Mouse (Mus musculus) small intestine, adult 2 months (tissue): Measurements from ENCODE around the gene Hoxa5.

ENCODE experiments used
- CTCF ChIP-seq: fragments of 200-500 bp; IDR thresholded peaks from 2 replicates; pipeline ENCODE4 v1.5.1; 2012; ENCODE audit warnings: low read depth, mild to moderate bottlenecking, control low read depth, inconsistent platforms, low read length, moderate library complexity, mixed read lengths; ENCODE audit not compliant: insufficient replicate concordance, insufficient read length; ENCODE audit errors: extremely low read depth
- POLR2A ChIP-seq: fragments of 200-500 bp; IDR thresholded peaks from 2 replicates; pipeline ENCODE4 v1.6.1; 2012; ENCODE audit warnings: low read depth, mild to moderate bottlenecking, control low read depth, inconsistent platforms, low read length, moderate library complexity

- TF ChIP-seq CTCF (no peak), POLR2A (no peak)
Observed at GRCm38 (mm10) chr6:52170898-52171223, 33.5 kb downstream of the Hoxa5 start.
